Mouse (Mus musculus): ENCODE data around the gene Gnas. TPM values are rescaled to one million over a fixed set of nuclear protein-coding genes. Genes with fewer than 3 reads are reported as not detected.

The Gnas gene
- 1,238 and 1,252 TPM in 2 replicates for polyA plus RNA-seq (2015; fragmentation: Nextera tagmentation; extraction: Ambion mirVana)

DNA sequence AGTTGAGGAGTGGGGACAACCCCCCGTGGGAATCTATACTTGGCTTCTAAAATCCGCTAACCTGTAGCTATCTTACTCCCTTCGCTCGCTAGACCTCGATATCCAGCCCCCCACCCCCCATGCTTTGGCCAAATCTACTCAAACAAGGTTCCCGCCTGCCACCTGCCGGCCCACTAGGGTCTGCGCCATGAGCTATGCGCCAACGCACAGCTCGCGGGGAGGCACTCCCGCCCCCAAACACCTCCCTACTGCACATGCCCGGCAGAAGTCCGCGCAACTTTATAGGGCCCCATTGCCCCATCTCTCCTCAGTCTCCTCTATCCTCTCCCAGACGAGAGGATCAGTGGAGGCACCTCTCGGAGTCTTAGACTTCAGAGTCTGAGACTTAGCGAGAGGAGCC lies at the start of gene Gnas:
Gene Gnas, plus strand, starts transcription at position 310 of the 400 bp plus-strand sequence.
- WGBS = 44% methylated on average over 19 of the region's 19 CpGs
- Histone ChIP-seq H3K4me1 (ENCODE audit: insufficient read depth, low read depth, low read length) (no peaks in the 10 kb centered on the region), H3K9me3 (ENCODE audit: low read length) (no peaks in the 10 kb centered on the region), H3K9ac (replicated peaks; ENCODE audit: low read depth) (no peak within 1 kb of the TSS), H3K27ac (ENCODE audit: low read length) (no peak within 1 kb of the TSS), H3K4me3 (ENCODE audit: low read depth, low read length) (peak within 1 kb of the TSS; percentile 20; the same call in 1 of the 2 replicates), H3K27me3 (replicated peaks; ENCODE audit: insufficient read depth, low read length) (peaks cover 26% of the 10 kb centered on the region), H3K4me2 (replicated peaks; ENCODE audit: low read depth, low read length) (peak within 1 kb of the TSS; percentile 30), H3K36me3 (ENCODE audit: insufficient read depth, low read length) (no peaks in the 10 kb centered on the region)
- ATAC-seq (peak; percentile 44; the same call in 1 of the 2 replicates), DNase-seq (ENCODE audit: low spot score) (no peak)
- peak; percentile 71 for TF ChIP-seq CTCF (IDR thresholded peaks at IDR 0.05)
- TF ChIP-seq EP300 (IDR thresholded peaks at IDR 0.05) = no peak

DNA sequence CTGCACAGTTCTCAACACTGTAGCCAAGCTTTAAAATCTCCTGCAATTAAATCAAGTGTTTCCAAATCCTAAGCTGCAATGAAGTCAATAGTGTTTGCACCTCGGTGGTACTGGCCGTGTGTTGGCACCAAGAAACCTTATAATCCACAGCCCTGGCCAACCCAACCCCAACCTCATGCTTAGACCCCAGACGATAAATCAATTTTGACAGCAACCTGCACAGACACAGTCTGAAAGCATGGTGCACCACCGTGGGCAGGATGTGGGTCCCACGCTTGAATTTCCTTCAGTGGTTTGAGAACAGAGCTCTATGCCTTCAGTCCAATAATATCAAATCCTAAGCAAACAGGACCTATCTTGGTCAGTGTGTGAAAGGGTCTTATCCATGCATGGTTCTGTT lies 41.7 kb upstream of the Gnas start:
- no peaks in the 10 kb centered on the region for H3K4me1 ChIP-seq (ENCODE audit: insufficient read depth, low read depth, low read length)
- 77% methylated on average over 5 of the region's 5 CpGs for WGBS
- no peak overlapping the region for H3K9ac ChIP-seq (replicated peaks; ENCODE audit: low read depth)
- TF ChIP-seq CTCF (IDR thresholded peaks at IDR 0.05) (no peak), EP300 (IDR thresholded peaks at IDR 0.05) (no peak)
- H3K9me3 ChIP-seq (ENCODE audit: low read length) = peaks cover 3% of the 10 kb centered on the region; the same call in 1 of the 2 replicates
- H3K27ac ChIP-seq (ENCODE audit: low read length) = no peak overlapping the region
- H3K27me3 ChIP-seq (replicated peaks; ENCODE audit: insufficient read depth, low read length) = no peaks in the 10 kb centered on the region
- H3K4me2 ChIP-seq (replicated peaks; ENCODE audit: low read depth, low read length) = no peak overlapping the region
- no peaks in the 10 kb centered on the region for H3K36me3 ChIP-seq (ENCODE audit: insufficient read depth, low read length)
- DNase-seq (ENCODE audit: low spot score) (no peak), ATAC-seq (no peak)
- no peak overlapping the region for H3K4me3 ChIP-seq (ENCODE audit: low read depth, low read length)

DNA sequence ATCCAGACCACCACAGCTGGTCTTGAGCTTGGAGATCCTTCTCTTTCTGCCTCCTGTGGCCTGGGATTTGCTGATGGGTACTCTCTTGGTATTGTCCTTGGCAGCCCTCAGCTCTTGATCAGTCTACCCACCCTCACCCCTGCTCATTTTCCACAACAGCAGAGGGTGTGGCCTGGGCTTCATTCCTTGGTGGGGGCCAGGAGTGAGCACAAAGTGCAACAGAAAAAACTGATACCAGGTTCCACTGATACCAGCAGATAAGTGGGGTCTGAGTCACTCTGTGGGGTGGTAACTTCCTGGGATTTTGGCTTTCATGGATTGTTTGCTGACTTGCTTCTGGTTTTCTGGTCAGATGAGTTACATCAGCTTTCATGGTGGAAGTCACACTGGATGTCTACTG lies 32.2 kb upstream of the Gnas start:
- TF ChIP-seq CTCF (IDR thresholded peaks at IDR 0.05) (no peak), EP300 (IDR thresholded peaks at IDR 0.05) (no peak)
- H3K9ac ChIP-seq (replicated peaks; ENCODE audit: low read depth) = no peak overlapping the region
- no peak overlapping the region for H3K27ac ChIP-seq (ENCODE audit: low read length)
- H3K27me3 ChIP-seq (replicated peaks; ENCODE audit: insufficient read depth, low read length) = no peaks in the 10 kb centered on the region
- no peak overlapping the region for H3K4me2 ChIP-seq (replicated peaks; ENCODE audit: low read depth, low read length)
- ATAC-seq (no peak), DNase-seq (ENCODE audit: low spot score) (no peak)
- no peaks in the 10 kb centered on the region for H3K4me1 ChIP-seq (ENCODE audit: insufficient read depth, low read depth, low read length)
- H3K4me3 ChIP-seq (ENCODE audit: low read depth, low read length) = no peak overlapping the region
- H3K9me3 ChIP-seq (ENCODE audit: low read length) = no peaks in the 10 kb centered on the region
- no peaks in the 10 kb centered on the region for H3K36me3 ChIP-seq (ENCODE audit: insufficient read depth, low read length)

DNA sequence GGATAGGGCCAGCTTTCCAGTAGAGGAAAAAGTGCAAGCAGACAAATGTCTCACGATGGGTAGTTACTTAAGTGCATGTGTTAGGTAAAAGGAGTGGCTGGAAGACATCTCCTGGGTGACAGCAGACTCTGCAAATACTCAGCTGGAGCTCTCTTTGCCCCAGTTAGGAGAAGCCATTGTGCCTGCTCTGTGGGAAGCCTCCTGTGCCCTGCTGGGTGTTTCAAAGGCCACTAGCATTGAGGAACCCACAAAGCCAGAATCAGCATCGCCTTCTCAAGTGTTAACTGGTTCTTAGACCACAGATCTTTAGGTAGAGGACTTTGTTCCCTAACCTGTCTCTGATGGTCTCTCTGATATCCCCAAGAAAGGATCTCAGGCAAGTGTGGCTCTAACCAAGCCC lies 26.8 kb upstream of the Gnas start:
- H3K36me3 ChIP-seq (ENCODE audit: insufficient read depth, low read length) = no peaks in the 10 kb centered on the region
- DNase-seq (ENCODE audit: low spot score) (no peak), ATAC-seq (no peak)
- H3K4me1 ChIP-seq (ENCODE audit: insufficient read depth, low read depth, low read length) = no peaks in the 10 kb centered on the region
- H3K27ac ChIP-seq (ENCODE audit: low read length) = no peak overlapping the region
- WGBS = 34% methylated on average over 2 of the region's 2 CpGs
- H3K9me3 ChIP-seq (ENCODE audit: low read length) = no peaks in the 10 kb centered on the region
- H3K27me3 ChIP-seq (replicated peaks; ENCODE audit: insufficient read depth, low read length) = no peaks in the 10 kb centered on the region
- no peak for TF ChIP-seq CTCF (IDR thresholded peaks at IDR 0.05)
- TF ChIP-seq EP300 (IDR thresholded peaks at IDR 0.05) = no peak
- no peak overlapping the region for H3K4me3 ChIP-seq (ENCODE audit: low read depth, low read length)
- no peak overlapping the region for H3K9ac ChIP-seq (replicated peaks; ENCODE audit: low read depth)
- H3K4me2 ChIP-seq (replicated peaks; ENCODE audit: low read depth, low read length) = no peak overlapping the region

DNA sequence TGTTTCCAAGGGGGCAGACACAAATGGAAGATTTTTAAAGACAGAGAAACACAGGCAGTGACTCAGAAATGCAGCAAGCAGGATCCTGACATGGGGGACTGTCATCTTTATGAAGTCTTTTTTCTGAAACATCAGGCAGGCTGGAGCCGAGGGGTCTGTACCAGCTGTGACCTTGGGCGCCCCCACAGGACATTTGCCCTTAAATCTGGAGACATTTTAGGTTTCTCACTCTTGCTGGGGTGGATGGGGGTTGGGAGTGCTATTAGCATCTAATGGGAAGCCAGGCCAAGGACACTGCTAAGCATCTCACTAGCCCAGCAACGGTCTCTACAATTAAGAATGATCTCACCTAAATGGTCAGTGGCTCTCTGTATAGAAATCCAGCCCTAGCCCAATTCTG lies 24.1 kb upstream of the Gnas start:
- Histone ChIP-seq H3K27ac (ENCODE audit: low read length) (no peak overlapping the region), H3K36me3 (ENCODE audit: insufficient read depth, low read length) (no peaks in the 10 kb centered on the region), H3K4me2 (replicated peaks; ENCODE audit: low read depth, low read length) (no peak overlapping the region), H3K9me3 (ENCODE audit: low read length) (no peaks in the 10 kb centered on the region), H3K4me3 (ENCODE audit: low read depth, low read length) (no peak overlapping the region), H3K4me1 (ENCODE audit: insufficient read depth, low read depth, low read length) (no peaks in the 10 kb centered on the region), H3K27me3 (replicated peaks; ENCODE audit: insufficient read depth, low read length) (no peaks in the 10 kb centered on the region), H3K9ac (replicated peaks; ENCODE audit: low read depth) (no peak overlapping the region)
- ATAC-seq (no peak), DNase-seq (ENCODE audit: low spot score) (no peak)
- TF ChIP-seq EP300 (IDR thresholded peaks at IDR 0.05) (no peak), CTCF (IDR thresholded peaks at IDR 0.05) (no peak)
- 23% methylated on average over 3 of the region's 3 CpGs for WGBS

DNA sequence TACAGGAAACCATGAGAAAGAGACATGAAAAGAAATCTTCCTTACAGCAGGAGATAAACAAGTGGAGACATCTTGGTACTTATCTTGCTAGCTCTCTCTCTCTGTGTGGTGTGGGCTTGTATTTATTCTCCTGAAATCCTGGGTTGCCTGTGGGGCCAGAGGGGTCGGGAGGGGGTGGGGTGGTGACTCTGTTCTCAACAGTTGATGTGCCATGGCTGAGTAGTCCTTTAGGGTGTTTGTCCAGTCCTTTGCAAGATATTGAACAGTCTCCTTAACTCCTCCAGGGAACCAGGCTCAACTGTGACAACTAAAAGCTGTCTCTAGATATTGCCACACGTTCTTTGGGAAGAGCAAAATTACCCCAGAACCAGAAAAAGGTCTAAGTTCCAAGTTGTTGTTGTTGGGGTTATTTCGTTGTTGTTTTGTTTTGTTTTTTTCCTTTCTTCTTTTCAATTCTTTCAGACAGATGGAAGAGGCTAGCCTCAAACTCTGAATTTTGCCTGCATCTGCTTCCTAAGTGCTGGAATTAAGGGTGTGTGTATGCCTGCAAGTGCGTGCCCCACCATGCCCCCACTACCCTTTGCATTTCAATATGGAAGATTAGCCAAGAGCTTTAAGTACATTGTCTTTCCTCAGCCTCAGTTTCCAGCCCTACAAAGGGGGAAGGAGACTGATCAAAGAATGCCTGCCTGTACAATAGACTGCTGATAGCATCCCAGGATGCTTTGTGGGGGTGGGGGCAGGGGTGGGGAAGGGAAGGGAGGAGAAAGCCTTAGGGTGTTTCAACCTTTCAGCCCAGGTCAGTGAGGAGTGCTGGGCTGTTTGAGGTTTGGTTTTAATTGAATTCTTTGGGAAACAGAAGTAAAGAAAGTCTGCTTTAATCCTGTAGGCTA lies 23.0 kb upstream of the Gnas start:
- DNase-seq (ENCODE audit: low spot score) = no peak
- H3K4me1 ChIP-seq (ENCODE audit: insufficient read depth, low read depth, low read length) = no peaks in the 10 kb centered on the region
- no peak overlapping the region for H3K4me3 ChIP-seq (ENCODE audit: low read depth, low read length)
- ATAC-seq = no peak
- no peaks in the 10 kb centered on the region for H3K36me3 ChIP-seq (ENCODE audit: insufficient read depth, low read length)
- H3K9ac ChIP-seq (replicated peaks; ENCODE audit: low read depth) = no peak overlapping the region
- no peak overlapping the region for H3K4me2 ChIP-seq (replicated peaks; ENCODE audit: low read depth, low read length)
- no peaks in the 10 kb centered on the region for H3K9me3 ChIP-seq (ENCODE audit: low read length)
- H3K27ac ChIP-seq (ENCODE audit: low read length) = no peak overlapping the region
- 22% methylated on average over 4 of the region's 4 CpGs for WGBS
- TF ChIP-seq EP300 (IDR thresholded peaks at IDR 0.05) (no peak), CTCF (IDR thresholded peaks at IDR 0.05) (no peak)
- no peaks in the 10 kb centered on the region for H3K27me3 ChIP-seq (replicated peaks; ENCODE audit: insufficient read depth, low read length)
